Mouse (Mus musculus) c-Kit-positive CD71-negative TER-119-negative erythroid progenitor cells, embryonic 14.5 days (primary cell): Measurements from ENCODE around the gene Slc22a6.
A peak's percentile ranks its signal among the peaks of the same experiment; 100 is the strongest.

ENCODE experiments used
- DNase-seq: peaks from one replicate; pipeline ENCODE4 v3.0.0-alpha.2; 2013; ENCODE audit warnings: low read depth

Slc22a6 gene

DNA sequence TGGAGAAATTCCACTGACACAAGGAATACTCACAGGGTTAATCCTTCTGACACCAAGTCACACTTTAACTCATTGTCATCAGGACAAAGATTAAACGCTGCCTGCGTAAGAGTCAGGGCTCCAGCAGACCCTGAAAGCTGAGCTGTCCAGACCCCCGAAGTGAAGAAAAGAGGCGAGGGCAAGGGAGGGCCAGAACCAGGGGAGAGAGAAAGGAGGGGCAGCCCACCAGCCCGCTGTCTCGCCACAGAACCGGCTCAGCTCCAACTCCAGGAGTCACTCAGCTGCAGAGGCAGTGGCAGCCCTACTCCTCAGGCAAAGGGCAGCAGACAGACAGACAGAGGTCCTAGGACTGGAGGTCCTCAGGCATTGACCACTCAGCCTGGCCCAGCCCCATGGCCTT, at the start of gene Slc22a6:
Gene Slc22a6, plus strand, starts transcription at position 136 of the 400 bp plus-strand sequence.
- DNase-seq: no peak

DNA sequence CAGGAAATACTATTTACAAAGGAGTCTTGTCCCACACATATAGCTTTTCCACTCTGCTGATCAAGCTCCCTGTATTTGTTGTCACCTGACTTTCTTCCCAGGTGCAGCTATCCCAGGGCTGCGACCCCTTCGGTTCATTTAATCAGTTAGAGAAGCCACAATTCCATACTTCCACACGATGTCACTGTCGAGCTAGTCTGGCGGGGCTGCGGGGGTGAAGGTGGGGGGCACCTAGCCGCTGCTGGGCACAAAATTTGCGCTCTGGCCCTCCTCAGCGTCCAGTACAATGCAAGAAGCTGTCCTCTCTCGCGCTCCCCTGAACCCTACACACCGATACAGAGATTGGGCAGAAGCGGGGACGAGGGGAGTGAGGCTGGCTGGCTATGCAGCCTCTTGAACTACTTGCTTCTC, 48.4 kb upstream of the Slc22a6 start:
- no peak for DNase-seq

- DNase-seq: no peak
Observed at GRCm38 (mm10) chr19:8570341-8571040, 47.3 kb upstream of the Slc22a6 start.

DNA sequence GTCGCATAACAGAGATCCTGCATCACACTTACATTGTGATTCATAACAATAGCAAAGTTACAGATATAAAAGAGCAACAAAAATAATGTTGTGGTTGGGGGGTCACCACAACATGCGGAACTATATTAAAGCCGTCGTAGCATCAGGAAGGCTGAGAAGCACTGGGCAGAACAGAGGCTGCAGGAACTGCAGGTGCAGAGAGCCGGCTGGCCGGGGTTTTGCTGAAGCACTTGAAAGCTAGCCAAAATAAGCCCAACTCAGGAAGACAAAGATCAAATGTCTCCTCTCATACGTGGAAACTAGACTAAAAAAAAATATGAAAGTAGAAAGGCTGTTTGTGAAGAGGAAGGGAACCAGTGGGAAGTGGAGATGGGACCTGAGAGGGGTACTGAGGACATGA, 46.1 kb upstream of the Slc22a6 start:
- no peak for DNase-seq

- no peak for DNase-seq
Observed at GRCm38 (mm10) chr19:8572485-8572884, 45.4 kb upstream of the Slc22a6 start.

DNA sequence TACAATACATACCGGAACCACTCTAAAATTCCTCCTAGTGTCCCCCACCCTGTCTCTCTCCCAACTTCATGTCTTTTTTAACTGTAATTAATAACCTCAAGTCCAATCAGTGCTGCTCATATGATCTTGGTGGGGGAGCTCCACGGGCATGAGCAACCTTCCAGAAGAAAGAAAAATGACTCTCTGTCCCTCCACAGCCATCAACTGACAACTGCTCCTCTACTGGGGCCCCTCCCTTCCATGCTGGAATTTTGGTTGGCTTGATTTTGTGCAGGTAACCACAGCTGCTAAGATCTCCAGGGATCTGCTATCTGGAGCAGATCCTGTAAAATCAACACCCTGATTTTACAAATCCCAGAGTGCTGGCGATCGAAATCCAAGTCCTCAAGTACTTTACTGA, 40.4 kb upstream of the Slc22a6 start:
- no peak for DNase-seq

- DNase-seq: peak; percentile 52
Observed at GRCm38 (mm10) chr19:8578293-8578969, 39.4 kb upstream of the Slc22a6 start.

GRCm38 (mm10) chr19:8578970-8579342, 38.9 kb upstream of the Slc22a6 start:
- DNase-seq: no peak

DNA sequence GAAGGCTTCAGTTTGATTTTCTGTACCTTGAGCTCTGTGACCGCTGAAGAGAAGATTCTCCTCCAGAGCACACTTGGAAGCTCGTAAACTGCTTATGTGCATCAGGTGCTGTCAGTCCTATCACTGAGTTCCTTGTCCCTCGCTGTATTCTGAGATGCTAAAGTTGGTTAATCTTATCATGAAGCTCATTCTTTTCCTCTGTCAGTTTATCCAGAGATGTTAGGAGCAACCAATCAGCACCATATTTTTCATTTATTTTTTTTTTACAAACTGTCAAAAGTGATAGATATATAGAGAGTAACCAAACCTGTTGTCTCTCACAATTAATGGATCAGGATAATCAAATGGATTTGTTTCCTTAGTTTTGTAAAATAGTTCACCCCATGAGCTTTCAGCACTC, 32.5 kb upstream of the Slc22a6 start:
- DNase-seq: no peak

GRCm38 (mm10) chr19:8585899-8586298, 31.9 kb upstream of the Slc22a6 start:
- no peak for DNase-seq

DNA sequence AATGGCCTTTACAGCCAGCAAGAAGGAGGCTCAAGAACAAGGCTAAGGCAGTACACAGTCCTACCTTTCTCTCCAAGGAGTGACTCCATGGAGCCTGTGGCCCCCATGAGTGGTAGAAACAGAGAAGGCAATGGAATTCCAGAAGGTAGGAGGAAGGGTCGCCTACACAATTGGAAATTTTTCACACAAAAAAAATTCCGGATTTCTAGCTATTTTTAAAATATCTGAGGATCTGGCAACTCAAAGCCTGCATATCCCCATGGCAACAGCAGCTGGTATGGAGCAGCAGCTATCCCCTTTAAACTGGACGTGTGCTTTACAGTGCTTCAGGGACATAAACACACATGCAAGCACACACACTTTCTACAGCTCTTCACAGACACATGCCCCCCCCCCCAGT, 31.5 kb upstream of the Slc22a6 start:
- DNase-seq: no peak

GRCm38 (mm10) chr19:8587315-8587714, 30.5 kb upstream of the Slc22a6 start:
- DNase-seq: no peak

DNA sequence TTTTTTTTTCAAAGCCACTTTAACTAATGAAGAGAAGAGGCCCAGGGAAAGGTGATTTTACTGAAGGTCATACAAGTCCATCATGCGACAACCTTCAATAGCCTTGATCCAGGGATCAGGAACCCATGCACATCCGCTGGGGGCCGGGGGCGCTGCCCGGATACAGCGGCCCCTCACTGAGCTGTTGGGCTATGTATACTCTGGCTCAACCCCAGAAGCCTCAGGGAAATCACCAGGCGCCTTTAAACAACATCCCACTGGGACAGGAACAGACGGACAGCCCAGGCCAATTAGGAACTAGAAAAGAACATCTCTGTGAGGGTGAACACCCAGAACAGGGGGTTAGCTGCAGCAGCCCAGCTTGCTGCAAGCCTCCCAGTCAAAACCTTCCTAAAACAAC, 26.9 kb upstream of the Slc22a6 start, which contains the start of gene Slc22a8:
Gene Slc22a8, plus strand, starts transcription at position 301 of the 400 bp plus-strand sequence.
- no peak for DNase-seq

DNA sequence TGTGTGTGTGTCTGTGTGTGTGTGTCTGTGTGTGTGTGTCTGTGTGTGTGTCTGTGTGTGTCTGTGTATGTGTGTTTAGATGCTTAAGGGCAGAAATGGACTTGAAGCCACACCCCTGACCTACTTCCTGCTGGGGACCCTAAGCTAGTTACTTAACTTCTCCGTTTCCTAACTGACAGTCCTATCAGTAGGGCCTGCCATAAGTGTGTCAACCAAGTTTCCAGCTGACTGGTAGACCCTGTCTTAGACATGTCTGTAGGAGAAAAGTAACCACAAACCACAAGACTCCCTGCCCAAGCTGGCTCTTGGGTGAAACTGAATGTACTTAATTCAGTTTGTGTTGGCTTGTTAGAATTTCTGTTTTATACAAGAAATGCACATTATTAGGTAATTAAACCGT, 25.7 kb upstream of the Slc22a6 start:
- DNase-seq: peak; percentile 53

DNA sequence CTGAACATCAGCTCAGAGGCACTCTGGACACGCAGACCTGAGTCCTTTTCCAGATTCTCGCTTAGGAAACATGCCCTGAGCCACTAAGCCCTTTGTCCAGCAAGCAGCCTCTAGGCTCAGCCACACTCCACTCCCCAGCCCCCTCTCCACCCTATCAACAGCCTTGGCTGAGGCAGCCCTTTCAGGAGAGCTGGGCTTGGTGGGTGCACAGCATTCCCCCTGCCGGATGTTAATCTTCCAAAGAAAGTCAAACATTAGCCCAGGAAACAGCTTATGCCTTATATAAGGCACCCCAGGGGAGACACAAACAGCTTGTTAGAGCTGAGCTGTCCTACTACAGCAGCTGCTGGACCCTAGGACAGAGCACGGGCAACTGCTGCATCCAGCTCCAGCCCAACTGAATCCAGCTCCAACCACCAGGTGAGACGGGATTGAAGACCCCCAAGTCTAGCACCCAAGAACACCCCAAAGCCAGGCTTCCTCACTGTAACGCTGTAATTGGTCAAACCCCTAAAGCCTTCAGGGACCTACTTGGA, 24.9 kb upstream of the Slc22a6 start:
- no peak for DNase-seq

DNA sequence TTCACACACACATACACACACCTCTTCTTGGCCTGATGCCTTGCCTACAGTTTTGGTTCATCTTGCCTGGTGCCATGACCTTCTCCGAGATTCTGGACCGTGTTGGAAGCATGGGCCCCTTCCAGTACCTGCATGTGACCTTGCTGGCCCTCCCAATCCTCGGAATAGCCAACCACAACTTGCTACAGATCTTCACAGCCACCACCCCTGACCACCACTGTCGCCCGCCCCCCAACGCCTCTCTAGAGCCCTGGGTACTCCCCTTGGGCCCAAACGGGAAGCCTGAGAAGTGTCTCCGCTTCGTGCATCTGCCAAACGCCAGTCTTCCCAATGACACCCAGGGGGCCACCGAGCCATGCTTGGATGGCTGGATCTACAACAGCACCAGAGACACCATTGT, 24.0 kb upstream of the Slc22a6 start:
- DNase-seq: no peak

DNA sequence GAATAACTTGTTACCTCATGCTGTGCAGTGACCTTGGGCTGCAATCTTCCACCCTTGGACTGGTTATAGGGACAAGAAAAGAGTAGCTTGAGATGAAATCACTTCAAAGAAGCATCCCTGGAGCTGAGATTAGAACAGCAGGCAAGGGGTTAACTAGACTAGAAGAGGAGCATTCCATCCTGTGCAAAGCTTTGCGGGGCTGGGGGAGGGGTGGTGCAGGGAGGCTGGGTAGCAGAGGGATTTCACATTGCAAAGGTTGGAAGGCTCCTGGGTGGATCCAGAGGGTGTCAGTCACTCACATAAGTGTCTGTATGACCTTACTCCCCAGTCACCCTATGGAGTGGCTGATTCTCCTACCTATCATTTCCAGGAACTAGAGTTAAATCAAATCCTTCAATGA, 23.3 kb upstream of the Slc22a6 start:
- DNase-seq: no peak

GRCm38 (mm10) chr19:8597269-8597668, 20.6 kb upstream of the Slc22a6 start:
- no peak for DNase-seq

DNA sequence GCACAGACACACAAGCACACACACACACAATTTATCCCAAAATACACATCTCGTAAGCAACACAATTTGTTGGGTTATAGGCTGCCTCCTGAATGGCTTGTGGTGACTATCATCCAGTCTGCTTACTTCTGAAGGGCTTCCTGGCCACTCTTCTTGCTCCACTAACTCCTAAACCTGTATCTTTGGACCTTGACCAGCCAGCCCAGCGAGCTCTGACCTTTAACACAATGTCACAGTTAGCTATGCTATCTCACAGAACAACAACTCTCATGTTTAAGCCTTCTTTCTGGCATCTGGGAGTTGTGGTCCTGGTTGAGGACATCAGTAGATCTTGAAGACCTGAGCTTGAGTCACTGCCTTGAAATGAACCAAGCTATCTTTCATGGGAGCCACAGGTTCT, 18.6 kb upstream of the Slc22a6 start:
- no peak for DNase-seq

DNA sequence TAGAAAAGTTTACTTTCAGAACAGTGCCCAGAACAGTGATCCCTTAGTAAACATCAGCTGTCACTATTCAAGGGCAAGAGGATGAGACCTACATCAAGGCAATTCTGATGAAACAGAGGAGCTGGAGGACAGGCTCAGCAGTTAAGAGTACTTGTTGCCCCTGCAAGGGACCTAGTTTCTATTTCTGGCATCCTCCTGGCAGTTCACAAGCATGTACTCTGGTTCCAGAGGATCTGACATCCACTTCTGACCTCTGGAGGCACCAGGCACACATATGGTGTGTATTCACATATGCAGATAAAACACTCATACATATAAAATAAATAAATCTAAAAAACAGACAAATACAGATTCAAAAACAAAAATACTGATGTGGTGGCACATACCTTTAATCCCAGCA, 15.9 kb upstream of the Slc22a6 start:
- DNase-seq: no peak

DNA sequence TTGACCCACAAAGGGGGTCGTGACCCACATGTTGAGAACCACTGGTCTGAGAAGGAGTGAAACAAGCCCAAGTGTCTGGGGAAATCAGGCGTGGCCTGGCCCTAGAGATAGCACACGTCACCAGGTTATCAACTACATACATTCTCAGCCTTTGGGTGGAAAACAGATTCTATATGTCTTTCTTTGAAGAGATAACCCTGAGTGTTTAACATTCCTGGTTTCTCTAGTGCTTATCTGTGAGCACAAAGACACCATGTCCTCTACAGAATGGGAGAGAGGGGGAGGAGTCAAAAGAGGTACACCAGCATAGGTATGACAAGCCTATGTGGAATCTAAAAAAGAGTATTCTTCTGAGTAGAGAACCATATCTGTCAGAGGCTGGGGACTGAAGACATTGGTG, 14.9 kb upstream of the Slc22a6 start:
- peak; percentile 36 for DNase-seq

- no peak for DNase-seq
Observed at GRCm38 (mm10) chr19:8604536-8605240, 13.2 kb upstream of the Slc22a6 start.

- DNase-seq: no peak
Observed at GRCm38 (mm10) chr19:8605241-8605558, 12.6 kb upstream of the Slc22a6 start.
